Mouse (Mus musculus) liver, embryonic 12.5 days (tissue): ENCODE measurements around the gene Frmd5. TPM values are rescaled to one million over a fixed set of nuclear protein-coding genes. Genes with fewer than 3 reads are reported as not detected.
A peak's percentile ranks its signal among the peaks of the same experiment; 100 is the strongest.

Experiments
- ATAC-seq: fragments of 200-750 bp; cut with Nextera tagmentation; 2 replicates; pipeline ENCODE4 v1.8.0; 2017; ENCODE audit warnings: moderate number of reproducible peaks, mild to moderate bottlenecking, moderate library complexity
- H3K27ac ChIP-seq: fragments of 300-500 bp; sonication (generic); 2 replicates; pipeline ENCODE4 v1.5.1; 2016; ENCODE audit warnings: mild to moderate bottlenecking
- H3K27me3 ChIP-seq: fragments of 300-500 bp; sonication (generic); replicated peaks from 2 replicates; pipeline ENCODE4 v1.6.1; 2016; ENCODE audit warnings: mild to moderate bottlenecking, moderate library complexity
- H3K36me3 ChIP-seq: fragments of 300-500 bp; sonication (generic); 2 replicates; pipeline ENCODE4 v1.6.1; 2016; ENCODE audit warnings: mild to moderate bottlenecking, moderate library complexity
- H3K4me1 ChIP-seq: fragments of 300-500 bp; sonication (generic); 2 replicates; pipeline ENCODE4 v1.6.1; 2016
- H3K4me2 ChIP-seq: fragments of 300-500 bp; sonication (generic); 2 replicates; pipeline ENCODE4 v1.6.1; 2016; ENCODE audit warnings: mild to moderate bottlenecking, moderate library complexity
- H3K4me3 ChIP-seq: fragments of 300-500 bp; sonication (generic); 2 replicates; pipeline ENCODE4 v1.5.1; 2016; ENCODE audit warnings: mild to moderate bottlenecking, moderate library complexity
- H3K9ac ChIP-seq: fragments of 300-500 bp; sonication (generic); 2 replicates; pipeline ENCODE4 v1.6.1; 2016; ENCODE audit warnings: mild to moderate bottlenecking, moderate library complexity
- H3K9me3 ChIP-seq: fragments of 300-500 bp; sonication (generic); replicated peaks from 2 replicates; pipeline ENCODE4 v1.6.1; 2016; ENCODE audit warnings: mild to moderate bottlenecking, moderate library complexity
- WGBS: fragments of 180-500 bp; shearing (Covaris S2); methylation state at CpG from one replicate; pipeline ENCODE4 v1.1.7; 2016; ENCODE audit not compliant: insufficient replicate concordance; 5-methylcytosine and 5-hydroxymethylcytosine counted together
- polyA plus RNA-seq: library from polyadenylated mRNA; unstranded; fragments of >200 nt; fragmentation: Nextera tagmentation; extraction: Ambion mirVana; gene quantifications from 2 replicates; pipeline ENCODE4 v1.2.1, GENCODE M21; 2016

Frmd5 gene
- polyA plus RNA-seq, 1 experiment from 2014 or later = 0.25 TPM

GRCm38 (mm10) chr2:121584705-121585104 is 222.2 kb downstream of the Frmd5 start:
- Histone ChIP-seq H3K9me3 (no peaks in the 10 kb centered on the region), H3K4me1 (peaks cover 25% of the 10 kb centered on the region), H3K36me3 (no peaks in the 10 kb centered on the region), H3K27me3 (0 out of 2 replicates have a peak, but pooled peaks cover 4% of the 10 kb centered on the region), H3K4me2 (no peak overlapping the region), H3K9ac (no peak overlapping the region), H3K27ac (no peak overlapping the region), H3K4me3 (no peak overlapping the region)
- ATAC-seq = no peak
- WGBS = 53% methylated on average over 5 of the region's 5 CpGs

GRCm38 (mm10) chr2:121583468-121584116 is 223.3 kb downstream of the Frmd5 start:
- no peak for ATAC-seq
- 53% methylated on average over 13 of the region's 13 CpGs for WGBS
- H3K4me3 ChIP-seq = no peak overlapping the region

GRCm38 (mm10) chr2:121582809-121583376 is 224.0 kb downstream of the Frmd5 start:
- H3K4me3 ChIP-seq = no peak overlapping the region
- WGBS = 80% methylated on average over 13 of the region's 13 CpGs
- ATAC-seq = no peak
- H3K4me1 ChIP-seq = peaks cover 15% of the 10 kb centered on the region
- no peaks in the 10 kb centered on the region for H3K36me3 ChIP-seq
- no peaks in the 10 kb centered on the region for H3K27me3 ChIP-seq
- no peaks in the 10 kb centered on the region for H3K9me3 ChIP-seq
- H3K27ac ChIP-seq = no peak overlapping the region
- no peak overlapping the region for H3K9ac ChIP-seq
- no peak overlapping the region for H3K4me2 ChIP-seq

More at GRCm38 (mm10) chr2:121583468-121584116, 223.3 kb downstream of the Frmd5 start:
- no peak overlapping the region for H3K9ac ChIP-seq
- H3K36me3 ChIP-seq = no peaks in the 10 kb centered on the region
- H3K4me2 ChIP-seq = no peak overlapping the region
- H3K4me1 ChIP-seq = peaks cover 22% of the 10 kb centered on the region
- H3K27ac ChIP-seq = no peak overlapping the region
- H3K27me3 ChIP-seq = no peaks in the 10 kb centered on the region
- no peaks in the 10 kb centered on the region for H3K9me3 ChIP-seq

- no peaks in the 10 kb centered on the region for H3K9me3 ChIP-seq
- H3K27me3 ChIP-seq = peaks cover 6% of the 10 kb centered on the region; the same call in 1 of the 2 replicates
- peaks cover 10% of the 10 kb centered on the region for H3K4me1 ChIP-seq
- 74% methylated on average over 8 of the region's 8 CpGs for whole genome bisulfite sequencing
- H3K4me2 ChIP-seq = no peak overlapping the region
- H3K36me3 ChIP-seq = no peaks in the 10 kb centered on the region
- no peak overlapping the region for H3K9ac ChIP-seq
- H3K4me3 ChIP-seq = no peak overlapping the region
- no peak overlapping the region for H3K27ac ChIP-seq
- ATAC-seq = no peak
Observed at GRCm38 (mm10) chr2:121575741-121576201, 231.1 kb downstream of the Frmd5 start.

- H3K36me3 ChIP-seq = no peaks in the 10 kb centered on the region
- 0 out of 2 replicates have a peak overlapping the region, but pooled peaks have one; percentile 7 for H3K4me2 ChIP-seq
- no peak overlapping the region for H3K9ac ChIP-seq
- 58% methylated on average over 9 of the region's 9 CpGs for WGBS
- H3K4me3 ChIP-seq = no peak overlapping the region
- ATAC-seq = 0 out of 2 replicates have a peak, but pooled peaks have one; percentile 42
- H3K4me1 ChIP-seq = peaks cover 10% of the 10 kb centered on the region
- H3K27ac ChIP-seq = no peak overlapping the region
- H3K27me3 ChIP-seq = peaks cover 7% of the 10 kb centered on the region; the same call in 1 of the 2 replicates
- H3K9me3 ChIP-seq = no peaks in the 10 kb centered on the region
Observed at GRCm38 (mm10) chr2:121574066-121574630, 232.7 kb downstream of the Frmd5 start.

- Histone ChIP-seq H3K27me3 (peaks cover 15% of the 10 kb centered on the region; the same call in 1 of the 2 replicates), H3K9me3 (no peaks in the 10 kb centered on the region), H3K4me2 (no peak overlapping the region), H3K27ac (no peak overlapping the region), H3K9ac (no peak overlapping the region), H3K36me3 (no peaks in the 10 kb centered on the region), H3K4me1 (peaks cover 10% of the 10 kb centered on the region), H3K4me3 (no peak overlapping the region)
- peak; percentile 71; the same call in 1 of the 2 replicates for ATAC-seq
- WGBS = 17% methylated on average over 7 of the region's 7 CpGs
Observed at GRCm38 (mm10) chr2:121571780-121572179, 235.1 kb downstream of the Frmd5 start.

GRCm38 (mm10) chr2:121570999-121571655 is 235.8 kb downstream of the Frmd5 start:
- Histone ChIP-seq H3K36me3 (no peaks in the 10 kb centered on the region), H3K27ac (no peak overlapping the region), H3K4me2 (no peak overlapping the region), H3K4me3 (no peak overlapping the region), H3K9me3 (no peaks in the 10 kb centered on the region), H3K4me1 (peaks cover 10% of the 10 kb centered on the region), H3K27me3 (peaks cover 15% of the 10 kb centered on the region; the same call in 1 of the 2 replicates), H3K9ac (no peak overlapping the region)
- WGBS = 58% methylated on average over 8 of the region's 8 CpGs
- ATAC-seq = no peak

GRCm38 (mm10) chr2:121570049-121570448 is 236.8 kb downstream of the Frmd5 start:
- 74% methylated on average over 3 of the region's 3 CpGs for WGBS
- H3K9ac ChIP-seq = no peak overlapping the region
- ATAC-seq = no peak
- H3K36me3 ChIP-seq = no peaks in the 10 kb centered on the region
- no peak overlapping the region for H3K27ac ChIP-seq
- H3K4me3 ChIP-seq = no peak overlapping the region
- peaks cover 10% of the 10 kb centered on the region for H3K4me1 ChIP-seq
- no peaks in the 10 kb centered on the region for H3K9me3 ChIP-seq
- H3K27me3 ChIP-seq = peaks cover 15% of the 10 kb centered on the region; the same call in 1 of the 2 replicates
- no peak overlapping the region for H3K4me2 ChIP-seq

GRCm38 (mm10) chr2:121565911-121566310 is 241.0 kb downstream of the Frmd5 start:
- no peak for ATAC-seq
- Histone ChIP-seq H3K4me1 (peaks cover 17% of the 10 kb centered on the region), H3K9me3 (no peaks in the 10 kb centered on the region), H3K4me3 (no peak overlapping the region), H3K9ac (no peak overlapping the region), H3K36me3 (no peaks in the 10 kb centered on the region), H3K27me3 (peaks cover 10% of the 10 kb centered on the region; the same call in 1 of the 2 replicates), H3K4me2 (no peak overlapping the region), H3K27ac (no peak overlapping the region)
- WGBS = 51% methylated on average over 5 of the region's 5 CpGs

GRCm38 (mm10) chr2:121563117-121563516 is 243.8 kb downstream of the Frmd5 start:
- Histone ChIP-seq H3K27me3 (no peaks in the 10 kb centered on the region), H3K9me3 (no peaks in the 10 kb centered on the region), H3K4me2 (no peak overlapping the region), H3K36me3 (no peaks in the 10 kb centered on the region), H3K27ac (no peak overlapping the region), H3K4me3 (no peak overlapping the region), H3K4me1 (peaks cover 17% of the 10 kb centered on the region), H3K9ac (no peak overlapping the region)
- peak; percentile 84 for ATAC-seq
- 14% methylated on average over 3 of the region's 3 CpGs for WGBS

GRCm38 (mm10) chr2:121551271-121551670 is 255.6 kb downstream of the Frmd5 start:
- H3K27me3 ChIP-seq = no peaks in the 10 kb centered on the region
- 75% methylated on average over 8 of the region's 8 CpGs for WGBS
- no peak overlapping the region for H3K9ac ChIP-seq
- no peak for ATAC-seq
- no peak overlapping the region for H3K4me3 ChIP-seq
- no peak overlapping the region for H3K4me2 ChIP-seq
- no peaks in the 10 kb centered on the region for H3K9me3 ChIP-seq
- H3K36me3 ChIP-seq = peaks cover 17% of the 10 kb centered on the region
- H3K4me1 ChIP-seq = peaks cover 6% of the 10 kb centered on the region; the same call in 1 of the 2 replicates
- no peak overlapping the region for H3K27ac ChIP-seq
